Mouse (Mus musculus) mouse embryonic stem cell (cell line): Measurements from ENCODE around the gene Gak.
"Not testable (repeated sequence)": the region's sequence is repeated elsewhere in the genome, so short reads cannot be mapped to it uniquely, and the experiment has no call there.

Source experiments
- in situ Hi-C, 2 experiments: fragments of 300-500 bp; cut with MboI; formaldehyde crosslinking; loops; 1 replicate in 1 of 2; 3 replicates in 1 of 2; pipeline ENCODE4 v1.14.3; 2019 to 2020; ENCODE audit warnings: low sequenced_read_pairs in 2 of 2, low pct_unique_long_range_greater_than_20kb in 1 of 2, mixed read lengths in 1 of 2; ENCODE audit not compliant: unreplicated experiment in 1 of 2

The Gak gene

GRCm38 (mm10) chr5:108658611-108659010, 29.1 kb upstream of the Gak start:
- in situ Hi-C loops = no loop called here

DNA sequence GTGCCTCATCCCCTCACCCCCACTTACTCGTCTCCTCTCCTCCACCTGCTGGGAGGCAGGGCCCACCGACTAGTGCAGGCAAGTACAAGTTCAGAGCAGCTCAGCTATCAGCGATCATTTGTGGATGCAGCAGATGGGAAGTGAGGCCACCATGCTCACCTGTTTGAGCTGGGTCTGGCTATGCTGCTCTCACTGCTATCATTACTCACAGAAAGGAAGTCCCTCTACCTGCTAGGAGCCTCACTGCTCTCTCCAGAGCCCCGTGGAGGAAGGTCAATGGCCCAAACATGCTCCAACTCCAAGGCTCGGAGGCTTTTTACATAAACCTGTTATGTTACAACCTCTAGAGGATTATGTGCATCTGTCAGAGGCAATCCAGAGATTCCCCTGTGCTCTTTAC, 27.9 kb upstream of the Gak start:
- in situ Hi-C loops = no loop called here

GRCm38 (mm10) chr5:108655891-108656650, 26.5 kb upstream of the Gak start:
- in situ Hi-C loops = no loop called here

- in situ Hi-C loops = no loop called here
Observed at GRCm38 (mm10) chr5:108655381-108655780, 25.8 kb upstream of the Gak start.

DNA sequence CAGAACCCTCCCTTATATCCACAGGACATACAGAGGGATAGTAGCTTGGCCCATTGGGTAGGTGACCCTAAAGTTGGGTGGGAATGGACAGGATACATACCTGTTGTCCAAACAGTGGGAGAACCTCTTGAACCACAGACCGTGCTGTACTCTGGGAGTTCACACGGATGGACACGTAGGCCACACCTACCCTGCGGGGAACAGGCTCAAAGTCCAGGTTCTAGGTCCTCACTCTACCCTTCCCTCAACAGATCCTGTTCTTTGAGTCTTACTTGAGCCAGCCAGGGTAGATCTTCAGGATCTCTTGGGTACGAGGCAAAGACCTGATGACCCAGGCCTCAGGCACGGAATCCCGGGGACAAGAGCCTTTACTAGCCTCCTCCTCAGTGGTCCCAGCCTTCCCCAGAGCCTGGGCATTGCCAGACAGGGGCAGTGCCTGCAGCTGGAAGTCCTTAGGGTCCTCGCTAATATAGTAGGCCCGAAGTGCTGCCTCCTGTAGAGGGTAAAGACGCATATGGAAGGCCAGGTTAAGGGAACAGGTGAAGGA, 25.0 kb upstream of the Gak start:
- in situ Hi-C loops = no loop called here

- in situ Hi-C loops = no loop called here
Observed at GRCm38 (mm10) chr5:108653341-108653740, 23.8 kb upstream of the Gak start.

GRCm38 (mm10) chr5:108651823-108652222, 22.3 kb upstream of the Gak start:
- in situ Hi-C loops = no loop called here

GRCm38 (mm10) chr5:108651136-108651720, 21.7 kb upstream of the Gak start:
- in situ Hi-C loops = no loop called here

DNA sequence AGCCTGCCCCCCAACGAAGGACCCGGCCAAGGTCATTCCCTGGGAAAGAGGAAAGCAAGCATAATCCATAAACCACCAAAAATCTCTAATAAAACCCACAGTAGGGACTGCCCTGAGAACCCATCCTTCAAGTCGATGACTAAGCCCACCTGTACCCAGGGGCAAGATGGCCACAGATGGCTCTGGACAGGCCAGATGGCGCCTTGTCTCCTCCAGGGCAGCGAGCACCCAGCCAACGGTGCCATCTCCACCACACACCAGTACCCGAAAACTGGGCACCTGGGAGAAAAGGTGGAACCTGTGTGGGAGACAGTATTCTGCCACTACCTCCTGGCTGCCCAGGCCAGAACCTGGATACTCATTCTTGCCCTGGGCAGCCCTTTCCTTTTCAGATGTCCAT, 20.8 kb upstream of the Gak start:
- in situ Hi-C loops = no loop called here

GRCm38 (mm10) chr5:108648937-108649576, 19.5 kb upstream of the Gak start:
- in situ Hi-C loops = no loop called here

DNA sequence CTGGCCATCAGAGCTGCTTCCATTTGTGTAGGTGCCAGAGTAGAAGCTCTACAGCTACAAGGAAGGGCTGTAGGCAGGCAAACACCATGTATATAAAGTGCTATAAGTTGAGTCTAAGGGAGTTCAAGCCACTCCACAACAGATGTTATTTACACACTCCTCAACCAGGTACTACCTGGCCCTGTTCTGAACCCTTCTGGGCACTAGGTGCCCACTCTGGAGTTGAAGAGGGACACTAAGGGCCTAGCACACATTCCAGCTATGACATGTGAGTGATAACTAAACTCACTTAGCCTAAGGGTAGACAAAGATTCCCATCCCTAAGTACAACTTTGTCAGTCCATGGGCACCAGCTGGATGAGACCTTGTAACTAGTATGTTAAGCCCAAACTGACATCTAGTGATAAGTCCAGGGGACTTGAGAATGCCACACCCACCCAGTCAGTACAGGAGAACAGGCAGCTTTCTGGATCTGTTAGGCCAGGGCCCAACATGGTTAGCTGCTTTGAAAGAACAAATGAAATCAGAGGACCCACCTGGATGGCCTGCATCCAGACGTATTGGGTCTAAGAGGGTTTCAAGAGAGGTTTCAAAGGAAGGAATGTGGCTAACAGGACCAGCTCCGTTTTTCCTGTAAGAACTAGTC, 18.4 kb upstream of the Gak start:
- in situ Hi-C loops = no loop called here

DNA sequence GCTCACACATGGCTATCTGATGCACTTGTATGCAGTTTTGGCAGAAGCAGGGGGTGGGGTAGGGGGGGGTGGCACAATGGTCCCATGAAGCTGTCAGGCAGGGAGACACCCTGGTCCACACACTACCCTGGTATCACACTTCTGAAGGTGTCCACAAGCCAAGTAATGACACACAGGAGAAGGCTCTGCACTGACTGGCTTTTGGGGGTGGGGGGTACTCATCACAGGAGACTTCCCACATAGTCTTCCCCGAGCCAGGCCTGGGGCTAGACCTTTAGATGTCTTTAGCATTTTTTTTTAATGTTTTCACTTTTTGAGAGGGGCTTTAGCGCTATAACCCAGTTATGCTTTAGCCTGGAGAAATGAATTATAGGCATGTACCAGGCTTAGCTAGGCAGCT, 17.8 kb upstream of the Gak start:
- in situ Hi-C loops = no loop called here

- in situ Hi-C loops = no loop called here
Observed at GRCm38 (mm10) chr5:108646343-108646660, 16.7 kb upstream of the Gak start.

- in situ Hi-C loops = no loop called here
Observed at GRCm38 (mm10) chr5:108645651-108646342, 16.2 kb upstream of the Gak start.

DNA sequence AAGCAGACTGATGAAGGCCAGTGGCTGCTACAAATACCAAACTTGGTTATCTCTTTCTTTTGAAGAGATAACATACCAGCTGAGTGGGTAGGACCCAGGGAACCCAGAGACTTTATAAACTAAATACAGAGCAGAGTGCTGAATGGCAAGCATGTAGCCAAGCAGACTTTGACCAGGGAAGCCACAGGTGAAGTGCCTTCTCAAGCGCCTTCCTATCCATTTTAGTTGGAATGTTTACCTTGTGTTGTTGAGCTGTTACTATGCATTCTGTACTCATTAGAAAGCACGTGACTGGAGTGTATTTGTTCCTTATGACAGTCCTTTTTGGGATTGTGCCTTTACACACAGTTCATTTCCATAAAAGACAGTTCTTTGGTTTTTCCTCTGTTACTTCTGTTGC, 14.1 kb upstream of the Gak start:
- in situ Hi-C loops = no loop called here

DNA sequence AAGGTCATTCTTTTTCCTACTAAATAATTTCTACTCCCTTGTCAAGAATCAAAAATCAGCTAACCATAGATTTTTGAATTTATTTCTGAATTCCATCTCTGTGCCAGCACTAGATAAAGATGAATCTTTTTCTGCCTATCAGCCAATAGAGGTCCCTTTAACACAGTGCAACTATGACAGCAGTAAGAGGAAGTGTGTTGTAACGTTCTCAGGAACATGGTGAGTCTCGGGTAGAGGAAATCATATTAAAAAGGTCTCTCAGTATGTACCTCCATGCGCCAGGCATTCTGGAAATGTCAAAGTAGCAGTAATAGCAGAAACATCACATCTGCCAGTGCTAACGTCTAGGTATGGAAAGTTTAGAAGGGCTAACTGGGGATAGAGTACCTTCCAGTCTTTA, 6.6 kb upstream of the Gak start:
- in situ Hi-C loops = no loop called here

GRCm38 (mm10) chr5:108634088-108634487, 4.5 kb upstream of the Gak start:
- in situ Hi-C loops = not testable (repeated sequence)

- in situ Hi-C loops = no loop called here
Observed at GRCm38 (mm10) chr5:108633676-108634075, 4.1 kb upstream of the Gak start.
